Mouse (Mus musculus): Measurements from ENCODE around the gene Cct7.

DNA sequence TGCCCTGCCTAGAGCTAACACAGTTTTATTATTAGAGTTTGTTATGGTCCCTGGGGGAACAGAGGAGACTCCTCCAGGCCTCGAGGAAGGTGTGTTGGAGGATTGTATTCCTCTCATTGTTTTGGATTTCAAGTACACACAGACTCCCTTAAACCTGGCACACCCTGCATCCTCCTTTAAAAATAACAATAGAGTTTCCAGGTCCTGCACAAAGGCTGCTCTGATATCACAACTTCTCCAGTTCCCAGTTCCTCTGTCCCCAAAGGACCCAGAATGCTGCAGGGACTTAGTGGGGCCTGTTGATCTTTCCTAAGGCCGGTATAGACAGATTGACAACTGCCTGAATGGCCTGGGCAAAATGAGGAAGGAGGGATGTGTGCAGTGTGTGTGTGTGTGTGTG lies 48.7 kb upstream of the Cct7 start:
- no peak for TF ChIP-seq CTCF (IDR thresholded peaks at IDR 0.05; ENCODE audit: low read depth, low read length)
- TF ChIP-seq POLR2A (IDR thresholded peaks at IDR 0.05; ENCODE audit: extremely low read depth, insufficient read depth, low read length), result no peak

All from liver, adult 2 months (tissue).